Mouse (Mus musculus): ENCODE data around the gene Syap1.
"Not testable (repeated sequence)": the region's sequence is repeated elsewhere in the genome, so short reads cannot be mapped to it uniquely, and the experiment has no call there.

The Syap1 gene

DNA sequence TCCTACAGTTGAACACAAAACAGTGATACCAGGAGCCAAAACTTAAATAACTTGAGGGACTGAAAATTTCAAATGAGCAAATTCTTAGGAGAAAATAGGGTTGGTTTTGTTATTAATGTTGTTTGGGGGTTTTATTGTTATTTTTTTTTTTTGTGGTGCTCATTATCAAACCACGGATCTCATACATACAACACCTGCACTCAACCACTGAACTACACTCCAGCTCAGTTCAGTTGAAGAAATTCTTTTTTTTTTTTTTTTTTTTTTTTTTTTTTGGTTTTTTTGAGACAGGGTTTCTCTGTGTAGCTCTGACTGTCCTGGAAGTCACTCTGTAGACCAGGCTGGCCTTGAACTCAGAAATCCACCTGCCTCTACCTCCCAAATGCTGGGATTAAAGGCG is 57.9 kb downstream of the Syap1 start:
- DNase-seq (ENCODE audit: low spot score in 2 of 2) = not testable (repeated sequence)

DNA sequence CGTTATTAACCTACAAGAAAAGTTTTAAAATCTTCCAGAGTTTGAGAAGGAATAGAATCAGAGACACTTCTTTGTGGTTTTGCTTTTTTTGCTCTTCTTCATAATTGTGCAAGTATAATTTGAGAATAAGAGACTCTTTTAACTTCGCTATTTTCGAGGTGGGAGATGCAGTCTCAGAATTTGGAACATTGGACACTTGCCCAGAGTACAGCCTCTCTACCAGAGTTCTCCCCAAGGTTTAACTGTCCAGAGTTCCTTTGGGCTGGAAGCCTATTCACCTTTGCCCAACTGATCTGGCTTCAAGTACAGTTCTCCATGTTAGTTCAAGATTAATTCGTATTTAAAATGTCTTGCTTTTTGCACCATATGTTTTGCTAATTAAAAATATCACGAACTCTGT is 58.5 kb downstream of the Syap1 start:
- no peak for DNase-seq (ENCODE audit: low spot score in 2 of 2)

GRCm38 (mm10) chrX:162829203-162829708 is 59.0 kb downstream of the Syap1 start, which contains the start of gene Txlng:
Gene Txlng (minus strand): TSS chrX:162829454.
- DNase-seq (ENCODE audit: low spot score in 2 of 2) = peak; percentile 93 to 94

DNA sequence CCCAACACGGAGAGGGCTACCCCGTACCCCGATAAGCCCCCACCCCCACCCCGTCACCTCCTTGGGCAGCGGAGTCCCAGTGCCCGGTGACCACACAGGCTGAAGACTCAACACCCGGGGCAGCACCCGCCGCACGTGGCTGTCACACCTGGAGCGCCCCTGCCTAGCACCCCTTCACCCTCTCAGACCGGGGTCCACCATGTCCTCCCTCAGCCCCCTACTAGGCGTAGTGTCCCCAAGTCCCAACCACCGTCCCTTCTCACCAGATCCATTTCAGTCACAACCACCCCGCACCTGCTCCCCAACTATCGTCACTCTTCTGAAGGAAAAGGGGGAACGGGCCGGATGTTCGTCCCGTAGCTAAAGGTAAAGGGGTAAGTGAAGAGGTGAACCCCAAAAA is 59.5 kb downstream of the Syap1 start:
- DNase-seq (ENCODE audit: low spot score in 2 of 2) = peak in 1 of 2 experiments; percentile 59

DNA sequence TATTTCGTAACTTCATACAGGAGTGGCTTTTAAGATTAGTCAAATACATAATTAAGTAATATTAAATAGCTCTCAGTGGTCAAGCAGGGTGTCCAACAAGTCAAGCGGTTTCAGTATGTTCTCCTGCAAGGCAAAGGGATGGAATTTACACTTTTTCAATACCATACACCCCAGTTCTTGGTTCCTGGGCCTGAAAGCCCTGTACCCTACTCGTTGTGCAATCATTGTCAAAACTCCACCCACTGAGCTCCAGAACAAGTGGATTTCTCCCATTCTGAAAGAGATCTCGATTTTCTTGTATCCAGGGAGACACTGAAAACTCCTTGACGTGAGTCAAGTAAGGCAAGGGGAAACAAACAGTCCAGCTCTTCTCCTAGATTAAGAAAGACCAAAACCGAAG is 60.2 kb downstream of the Syap1 start:
- DNase-seq (ENCODE audit: low spot score in 2 of 2) = no peak
